Mouse (Mus musculus): ENCODE results near the gene Pip4k2b. TPM values are rescaled to one million over a fixed set of nuclear protein-coding genes. Genes with fewer than 3 reads are reported as not detected.
A peak's percentile ranks its signal among the peaks of the same experiment; 100 is the strongest.

Pip4k2b gene
- polyA plus RNA-seq, 1 experiment from 2014 or later = 0.86 TPM

- no peaks in the 10 kb centered on the region for H3K4me1 ChIP-seq (ENCODE audit: control insufficient read depth, insufficient read depth, low read length)
- no peak overlapping the region for H3K4me2 ChIP-seq (ENCODE audit: low read depth, low read length)
- H3K36me3 ChIP-seq (ENCODE audit: control insufficient read depth, insufficient read depth, low read length) = peaks cover 26% of the 10 kb centered on the region
- no peak overlapping the region for H3K9ac ChIP-seq (ENCODE audit: low read depth, low read length)
- H3K27me3 ChIP-seq (replicated peaks; ENCODE audit: control insufficient read depth, insufficient read depth, low read length) = no peaks in the 10 kb centered on the region
- no peak overlapping the region for H3K4me3 ChIP-seq (ENCODE audit: low read length)
- ATAC-seq = no peak
- no peaks in the 10 kb centered on the region for H3K9me3 ChIP-seq (ENCODE audit: control insufficient read depth, low read length)
- 79% methylated on average over 6 of the region's 6 CpGs for WGBS
- no peak overlapping the region for H3K27ac ChIP-seq (ENCODE audit: low read length)
These were observed 14.4 kb upstream of the Pip4k2b start for GRCm38 (mm10) chr11:97758942-97759341.

DNA sequence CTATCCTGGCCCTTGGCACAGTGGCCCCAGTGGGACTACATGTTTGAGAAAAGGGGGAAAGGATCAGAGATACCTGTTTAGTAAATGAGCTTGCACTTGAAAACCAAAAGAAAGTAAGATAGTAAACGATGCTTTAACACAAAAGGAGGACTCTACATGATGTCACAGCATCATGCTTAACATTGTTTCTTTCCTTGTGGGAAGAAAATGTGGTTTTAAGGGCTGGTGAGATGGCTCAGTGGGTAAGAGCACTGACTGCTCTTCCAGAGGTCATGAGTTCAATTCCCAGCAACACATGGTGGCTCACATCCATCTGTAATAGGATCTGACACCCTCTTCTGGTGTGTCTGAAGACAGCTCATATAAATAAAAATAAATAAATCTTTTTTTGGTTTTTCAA is 13.6 kb upstream of the Pip4k2b start:
- peaks cover 32% of the 10 kb centered on the region for H3K36me3 ChIP-seq (ENCODE audit: control insufficient read depth, insufficient read depth, low read length)
- H3K4me1 ChIP-seq (ENCODE audit: control insufficient read depth, insufficient read depth, low read length) = no peaks in the 10 kb centered on the region
- 90% methylated on average over 1 of the region's 1 CpGs for WGBS
- no peak overlapping the region for H3K27ac ChIP-seq (ENCODE audit: low read length)
- H3K27me3 ChIP-seq (replicated peaks; ENCODE audit: control insufficient read depth, insufficient read depth, low read length) = no peaks in the 10 kb centered on the region
- no peak overlapping the region for H3K4me2 ChIP-seq (ENCODE audit: low read depth, low read length)
- H3K9me3 ChIP-seq (ENCODE audit: control insufficient read depth, low read length) = no peaks in the 10 kb centered on the region
- H3K4me3 ChIP-seq (ENCODE audit: low read length) = no peak overlapping the region
- no peak for ATAC-seq
- no peak overlapping the region for H3K9ac ChIP-seq (ENCODE audit: low read depth, low read length)

DNA sequence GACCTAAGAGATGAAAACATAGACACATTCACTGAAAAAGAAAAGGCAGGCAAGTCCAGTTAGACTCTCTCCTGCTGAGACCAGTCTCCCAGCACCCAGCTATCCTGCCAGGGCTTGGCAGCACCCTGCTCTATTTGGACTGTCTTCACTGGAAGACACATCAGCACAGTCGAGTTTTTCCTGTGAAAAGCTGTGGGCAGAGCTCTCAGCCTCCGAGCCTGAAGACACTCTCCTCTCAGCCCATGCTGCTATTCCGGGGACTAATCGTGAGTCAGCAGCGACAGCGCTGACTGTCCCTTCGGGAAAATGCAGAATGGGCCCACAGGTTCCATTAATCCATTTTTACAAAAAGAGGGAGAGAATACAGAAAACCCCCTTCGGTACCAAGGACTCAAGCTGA is 8.8 kb upstream of the Pip4k2b start:
- H3K27ac ChIP-seq (ENCODE audit: low read length) = no peak overlapping the region
- H3K27me3 ChIP-seq (replicated peaks; ENCODE audit: control insufficient read depth, insufficient read depth, low read length) = no peaks in the 10 kb centered on the region
- H3K4me2 ChIP-seq (ENCODE audit: low read depth, low read length) = no peak overlapping the region
- no peak overlapping the region for H3K4me3 ChIP-seq (ENCODE audit: low read length)
- no peaks in the 10 kb centered on the region for H3K9me3 ChIP-seq (ENCODE audit: control insufficient read depth, low read length)
- H3K9ac ChIP-seq (ENCODE audit: low read depth, low read length) = no peak overlapping the region
- H3K36me3 ChIP-seq (ENCODE audit: control insufficient read depth, insufficient read depth, low read length) = peaks cover 33% of the 10 kb centered on the region
- 94% methylated on average over 8 of the region's 8 CpGs for WGBS
- H3K4me1 ChIP-seq (ENCODE audit: control insufficient read depth, insufficient read depth, low read length) = no peaks in the 10 kb centered on the region
- ATAC-seq = no peak

- Histone ChIP-seq H3K9ac (ENCODE audit: low read depth, low read length) (no peak overlapping the region), H3K4me2 (ENCODE audit: low read depth, low read length) (no peak overlapping the region), H3K4me1 (ENCODE audit: control insufficient read depth, insufficient read depth, low read length) (peaks cover 3% of the 10 kb centered on the region), H3K9me3 (ENCODE audit: control insufficient read depth, low read length) (no peaks in the 10 kb centered on the region), H3K27ac (ENCODE audit: low read length) (no peak overlapping the region), H3K36me3 (ENCODE audit: control insufficient read depth, insufficient read depth, low read length) (peaks cover 25% of the 10 kb centered on the region), H3K27me3 (replicated peaks; ENCODE audit: control insufficient read depth, insufficient read depth, low read length) (no peaks in the 10 kb centered on the region), H3K4me3 (ENCODE audit: low read length) (no peak overlapping the region)
- no peak for ATAC-seq
- WGBS = 80% methylated on average over 5 of the region's 5 CpGs
These were observed 4.0 kb upstream of the Pip4k2b start for GRCm38 (mm10) chr11:97748496-97748895.

GRCm38 (mm10) chr11:97747773-97748172 is 3.3 kb upstream of the Pip4k2b start:
- no peaks in the 10 kb centered on the region for H3K27me3 ChIP-seq (replicated peaks; ENCODE audit: control insufficient read depth, insufficient read depth, low read length)
- H3K27ac ChIP-seq (ENCODE audit: low read length) = no peak overlapping the region
- H3K36me3 ChIP-seq (ENCODE audit: control insufficient read depth, insufficient read depth, low read length) = peaks cover 18% of the 10 kb centered on the region
- H3K9me3 ChIP-seq (ENCODE audit: control insufficient read depth, low read length) = no peaks in the 10 kb centered on the region
- WGBS = 91% methylated on average over 8 of the region's 8 CpGs
- peaks cover 10% of the 10 kb centered on the region for H3K4me1 ChIP-seq (ENCODE audit: control insufficient read depth, insufficient read depth, low read length)
- no peak overlapping the region for H3K4me2 ChIP-seq (ENCODE audit: low read depth, low read length)
- ATAC-seq = no peak
- H3K4me3 ChIP-seq (ENCODE audit: low read length) = no peak overlapping the region
- H3K9ac ChIP-seq (ENCODE audit: low read depth, low read length) = no peak overlapping the region

GRCm38 (mm10) chr11:97745331-97745721 is 822 bp upstream of the Pip4k2b start:
- H3K4me3 ChIP-seq (ENCODE audit: low read length) = peak overlapping the region; percentile 84
- H3K4me1 ChIP-seq (ENCODE audit: control insufficient read depth, insufficient read depth, low read length) = peaks cover 17% of the 10 kb centered on the region
- no peak for ATAC-seq
- peaks cover 9% of the 10 kb centered on the region; the same call in 1 of the 2 replicates for H3K36me3 ChIP-seq (ENCODE audit: control insufficient read depth, insufficient read depth, low read length)
- H3K4me2 ChIP-seq (ENCODE audit: low read depth, low read length) = peak overlapping the region; percentile 72
- H3K27me3 ChIP-seq (replicated peaks; ENCODE audit: control insufficient read depth, insufficient read depth, low read length) = no peaks in the 10 kb centered on the region
- 9% methylated on average over 13 of the region's 13 CpGs for WGBS
- no peak overlapping the region for H3K27ac ChIP-seq (ENCODE audit: low read length)
- H3K9me3 ChIP-seq (ENCODE audit: control insufficient read depth, low read length) = no peaks in the 10 kb centered on the region
- H3K9ac ChIP-seq (ENCODE audit: low read depth, low read length) = 0 out of 2 replicates have a peak overlapping the region, but pooled peaks have one; percentile 11

DNA sequence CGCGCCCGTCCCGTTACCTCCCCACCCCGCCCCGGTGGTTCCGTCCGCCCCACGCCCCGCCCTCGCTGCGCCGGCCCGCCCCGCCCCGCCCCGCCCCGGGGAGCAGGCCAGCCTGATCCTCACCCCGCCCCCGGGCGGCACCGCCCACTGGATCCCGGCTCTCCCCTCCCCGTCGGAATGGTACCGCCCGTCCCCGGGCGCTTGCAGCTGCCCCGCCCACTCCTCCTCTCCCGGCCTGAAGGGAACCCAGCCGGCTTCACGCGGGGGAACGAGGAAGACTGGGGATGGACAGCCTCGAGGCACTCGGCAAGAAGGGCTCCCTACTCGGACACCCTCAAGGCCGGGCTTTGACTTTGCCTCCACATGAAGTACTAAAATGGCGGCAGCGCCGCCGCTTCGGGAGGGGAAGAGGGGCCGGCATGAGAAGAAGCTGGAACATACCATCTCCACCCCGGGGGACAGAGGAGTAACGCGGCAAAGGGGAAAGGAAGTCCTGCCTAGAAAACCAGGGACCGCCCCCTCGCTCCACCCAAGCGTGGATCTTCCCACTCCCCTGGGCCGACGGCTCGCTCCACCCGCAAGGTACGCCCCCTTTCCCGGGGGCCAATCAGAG is 320 bp upstream of the Pip4k2b start:
- H3K4me2 ChIP-seq (ENCODE audit: low read depth, low read length) = peak overlapping the region; percentile 91
- no peaks in the 10 kb centered on the region for H3K27me3 ChIP-seq (replicated peaks; ENCODE audit: control insufficient read depth, insufficient read depth, low read length)
- peak; percentile 96 for ATAC-seq
- H3K9ac ChIP-seq (ENCODE audit: low read depth, low read length) = peak overlapping the region; percentile 95
- H3K4me3 ChIP-seq (ENCODE audit: low read length) = peak overlapping the region; percentile 84
- peaks cover 17% of the 10 kb centered on the region for H3K4me1 ChIP-seq (ENCODE audit: control insufficient read depth, insufficient read depth, low read length)
- H3K9me3 ChIP-seq (ENCODE audit: control insufficient read depth, low read length) = no peaks in the 10 kb centered on the region
- under 1% methylated on average over 37 of the region's 57 CpGs for WGBS
- H3K27ac ChIP-seq (ENCODE audit: low read length) = peak overlapping the region; percentile 90
- peaks cover 9% of the 10 kb centered on the region; the same call in 1 of the 2 replicates for H3K36me3 ChIP-seq (ENCODE audit: control insufficient read depth, insufficient read depth, low read length)

DNA sequence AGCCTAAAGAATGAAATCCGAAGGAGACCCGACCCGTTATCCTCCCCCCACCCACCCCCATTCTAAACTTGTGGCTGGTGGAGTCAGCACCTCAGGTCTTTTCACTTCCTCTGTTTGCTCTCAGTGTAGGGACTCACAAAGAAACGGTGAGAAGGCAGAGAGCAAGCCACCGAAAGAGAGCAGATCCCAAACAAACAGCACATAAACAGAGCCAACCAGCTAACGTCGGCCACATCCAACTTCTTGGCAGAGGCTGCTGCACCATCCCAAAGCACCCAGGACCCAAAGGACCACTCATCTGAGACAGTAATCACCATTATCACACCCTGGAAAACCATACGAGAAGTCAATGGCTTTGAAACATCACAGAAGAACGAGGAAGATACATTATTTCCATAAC is 1.1 kb downstream of the Pip4k2b start:
- peak overlapping the region; percentile 91 for H3K4me2 ChIP-seq (ENCODE audit: low read depth, low read length)
- peak overlapping the region; percentile 86 for H3K9ac ChIP-seq (ENCODE audit: low read depth, low read length)
- peaks cover 6% of the 10 kb centered on the region; the same call in 1 of the 2 replicates for H3K36me3 ChIP-seq (ENCODE audit: control insufficient read depth, insufficient read depth, low read length)
- no peak overlapping the region for H3K27ac ChIP-seq (ENCODE audit: low read length)
- peaks cover 17% of the 10 kb centered on the region for H3K4me1 ChIP-seq (ENCODE audit: control insufficient read depth, insufficient read depth, low read length)
- no peak for ATAC-seq
- H3K9me3 ChIP-seq (ENCODE audit: control insufficient read depth, low read length) = no peaks in the 10 kb centered on the region
- no peaks in the 10 kb centered on the region for H3K27me3 ChIP-seq (replicated peaks; ENCODE audit: control insufficient read depth, insufficient read depth, low read length)
- H3K4me3 ChIP-seq (ENCODE audit: low read length) = peak overlapping the region; percentile 84
- 19% methylated on average over 9 of the region's 9 CpGs for WGBS

- Histone ChIP-seq H3K4me3 (ENCODE audit: low read length) (no peak overlapping the region), H3K36me3 (ENCODE audit: control insufficient read depth, insufficient read depth, low read length) (peaks cover 5% of the 10 kb centered on the region; the same call in 1 of the 2 replicates), H3K4me1 (ENCODE audit: control insufficient read depth, insufficient read depth, low read length) (peaks cover 17% of the 10 kb centered on the region), H3K27ac (ENCODE audit: low read length) (no peak overlapping the region), H3K27me3 (replicated peaks; ENCODE audit: control insufficient read depth, insufficient read depth, low read length) (no peaks in the 10 kb centered on the region), H3K9ac (ENCODE audit: low read depth, low read length) (0 out of 2 replicates have a peak overlapping the region, but pooled peaks have one; percentile 86), H3K4me2 (ENCODE audit: low read depth, low read length) (peak overlapping the region; percentile 91), H3K9me3 (ENCODE audit: control insufficient read depth, low read length) (no peaks in the 10 kb centered on the region)
- 88% methylated on average over 9 of the region's 9 CpGs for whole genome bisulfite sequencing
- ATAC-seq = no peak
These were observed 1.9 kb downstream of the Pip4k2b start for GRCm38 (mm10) chr11:97742591-97742990.

GRCm38 (mm10) chr11:97742157-97742556 is 2.3 kb downstream of the Pip4k2b start:
- H3K4me3 ChIP-seq (ENCODE audit: low read length) = no peak overlapping the region
- H3K4me1 ChIP-seq (ENCODE audit: control insufficient read depth, insufficient read depth, low read length) = peaks cover 17% of the 10 kb centered on the region
- H3K9me3 ChIP-seq (ENCODE audit: control insufficient read depth, low read length) = no peaks in the 10 kb centered on the region
- H3K27ac ChIP-seq (ENCODE audit: low read length) = no peak overlapping the region
- no peak overlapping the region for H3K4me2 ChIP-seq (ENCODE audit: low read depth, low read length)
- H3K36me3 ChIP-seq (ENCODE audit: control insufficient read depth, insufficient read depth, low read length) = peaks cover 3% of the 10 kb centered on the region; the same call in 1 of the 2 replicates
- 93% methylated on average over 5 of the region's 5 CpGs for WGBS
- H3K9ac ChIP-seq (ENCODE audit: low read depth, low read length) = no peak overlapping the region
- no peaks in the 10 kb centered on the region for H3K27me3 ChIP-seq (replicated peaks; ENCODE audit: control insufficient read depth, insufficient read depth, low read length)
- no peak for ATAC-seq
